Mouse (Mus musculus): ENCODE results near the gene Zfp385b. TPM values are rescaled to one million over a fixed set of nuclear protein-coding genes. Genes with fewer than 3 reads are reported as not detected.

Zfp385b gene
- total and polyA plus RNA-seq, 3 experiments = not detected

DNA sequence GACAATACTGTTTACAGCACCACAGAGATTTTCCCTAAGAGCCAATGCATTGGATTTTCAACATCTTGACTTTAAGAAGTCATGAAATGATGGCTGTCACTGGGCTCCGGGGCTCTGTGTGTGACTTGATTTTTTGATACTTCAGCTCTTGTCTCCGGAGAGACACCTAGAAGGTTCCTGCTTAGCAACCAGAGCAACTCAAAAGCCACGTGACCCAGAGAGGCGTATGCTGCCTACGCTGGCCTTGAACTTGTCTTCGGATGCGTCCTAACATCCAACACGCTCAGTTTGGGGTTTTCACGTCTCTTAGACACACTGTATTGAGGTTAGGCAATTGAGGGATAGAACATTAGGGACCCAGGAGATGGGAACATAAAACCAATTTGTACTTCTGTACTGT, 407.3 kb downstream of the Zfp385b start:
- Histone ChIP-seq H3K4me2 (ENCODE audit: insufficient read depth, low read depth, poor library complexity, severe bottlenecking) (no peak overlapping the region), H3K27me3 (replicated peaks) (no peaks in the 10 kb centered on the region), H3K79me2 (replicated peaks; ENCODE audit: control insufficient read depth, extremely low read depth, insufficient read depth, poor library complexity, severe bottlenecking) (no peaks in the 10 kb centered on the region), H3K4me1 (ENCODE audit: control insufficient read depth in 1 of 2, insufficient read depth in 2 of 2) (no peaks in the 10 kb centered on the region), H3K27ac (ENCODE audit: insufficient read depth, low read depth) (no peak overlapping the region), H3K4me3 (replicated peaks in 1 of 3; ENCODE audit: low read depth in 2 of 3, low read length in 2 of 3, poor library complexity in 1 of 3) (no peak overlapping the region), H3K9ac (ENCODE audit: insufficient read depth, low read depth) (no peak overlapping the region), H3K9me3 (replicated peaks; ENCODE audit: low read length) (peaks cover 70% of the 10 kb centered on the region), H3K36me3 (replicated peaks in 1 of 2; ENCODE audit: control insufficient read depth in 1 of 2, insufficient read depth in 1 of 2, low read length in 1 of 2) (no peaks in the 10 kb centered on the region)
- dilution Hi-C loops (cut with MboI; ENCODE audit: extremely low pct_ligation_motif_present, extremely low pct_unique_long_range_greater_than_20kb, low sequenced_read_pairs) = no loop called here
- in situ Hi-C loops (cut with MboI; ENCODE audit: low pct_ligation_motif_present, low pct_unique_long_range_greater_than_20kb, low sequenced_read_pairs) = no loop called here
- no peak for DNase-seq (ENCODE audit: extremely low read depth)
- TF ChIP-seq TBP (conservative IDR thresholded peaks at IDR 0.05; ENCODE audit: low read depth, low read length) (no peak), NRF1 (IDR thresholded peaks at IDR 0.05; ENCODE audit: low read depth, low read length) (no peak), BHLHE40 (IDR thresholded peaks at IDR 0.05; ENCODE audit: low read depth, low read length) (no peak), CTCF (conservative IDR thresholded peaks at IDR 0.05 in 1 of 2, IDR thresholded peaks at IDR 0.05 in 1 of 2; ENCODE audit: low read depth in 2 of 2, low read length in 2 of 2) (no peak), MXI1 (IDR thresholded peaks at IDR 0.05; ENCODE audit: low read depth, low read length) (no peak), MAX (IDR thresholded peaks at IDR 0.05; ENCODE audit: low read length) (no peak), ETS1 (conservative IDR thresholded peaks at IDR 0.05; ENCODE audit: low read depth, low read length) (no peak), POLR2A (IDR thresholded peaks at IDR 0.05; ENCODE audit: low read depth, low read length) (no peak), HCFC1 (IDR thresholded peaks at IDR 0.05; ENCODE audit: low read depth, low read length) (no peak), USF2 (conservative IDR thresholded peaks at IDR 0.05; ENCODE audit: low read depth, low read length) (no peak)

DNA sequence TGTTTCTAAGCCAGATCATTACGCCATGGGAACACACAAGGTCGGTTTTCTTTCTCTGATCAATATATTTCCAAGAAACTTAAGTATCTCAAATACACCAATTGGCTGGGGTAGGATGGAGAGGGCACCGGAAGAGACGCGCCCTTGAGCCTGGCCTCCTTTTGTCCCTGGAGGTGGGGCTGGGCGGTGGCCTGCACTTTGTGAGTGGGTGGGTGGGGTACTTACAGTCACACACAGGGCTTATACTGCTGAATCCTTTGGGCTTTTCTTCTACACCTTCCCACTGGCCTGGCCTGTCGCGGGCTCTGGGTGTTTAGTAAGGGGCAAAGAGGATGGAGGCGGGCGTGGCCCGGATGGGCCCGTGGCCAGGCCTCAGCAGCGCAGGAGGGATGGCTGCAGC, 407.8 kb downstream of the Zfp385b start:
- in situ Hi-C loops (cut with MboI; ENCODE audit: low pct_ligation_motif_present, low pct_unique_long_range_greater_than_20kb, low sequenced_read_pairs) = no loop called here

More for the DNA sequence above, 407.8 kb downstream of the Zfp385b start:
- Histone ChIP-seq H3K27ac (ENCODE audit: insufficient read depth, low read depth) (no peak overlapping the region), H3K36me3 (replicated peaks in 1 of 2; ENCODE audit: control insufficient read depth in 1 of 2, insufficient read depth in 1 of 2, low read length in 1 of 2) (no peaks in the 10 kb centered on the region), H3K9ac (ENCODE audit: insufficient read depth, low read depth) (no peak overlapping the region), H3K4me1 (ENCODE audit: control insufficient read depth in 1 of 2, insufficient read depth in 2 of 2) (no peaks in the 10 kb centered on the region), H3K4me2 (ENCODE audit: insufficient read depth, low read depth, poor library complexity, severe bottlenecking) (no peak overlapping the region), H3K4me3 (replicated peaks in 1 of 3; ENCODE audit: low read depth in 2 of 3, low read length in 2 of 3, poor library complexity in 1 of 3) (no peak overlapping the region), H3K9me3 (replicated peaks; ENCODE audit: low read length) (peaks cover 70% of the 10 kb centered on the region), H3K27me3 (replicated peaks) (no peaks in the 10 kb centered on the region), H3K79me2 (replicated peaks; ENCODE audit: control insufficient read depth, extremely low read depth, insufficient read depth, poor library complexity, severe bottlenecking) (no peaks in the 10 kb centered on the region)
- TF ChIP-seq MAFK (IDR thresholded peaks at IDR 0.05; ENCODE audit: insufficient replicate concordance, low read length) = no peak
- TF ChIP-seq POLR2A (IDR thresholded peaks at IDR 0.05; ENCODE audit: low read depth, low read length) = no peak
- no peak for TF ChIP-seq POLR2AphosphoS2 (IDR thresholded peaks at IDR 0.05; ENCODE audit: low read depth, low read length)
- no peak for TF ChIP-seq PAX5 (IDR thresholded peaks at IDR 0.05; ENCODE audit: low read length)
- no peak for TF ChIP-seq NRF1 (IDR thresholded peaks at IDR 0.05; ENCODE audit: low read depth, low read length)
- no peak for TF ChIP-seq MAX (IDR thresholded peaks at IDR 0.05; ENCODE audit: low read length)
- no peak for TF ChIP-seq USF1 (IDR thresholded peaks at IDR 0.05; ENCODE audit: low read depth, low read length)
- TF ChIP-seq NELFE (IDR thresholded peaks at IDR 0.05; ENCODE audit: low read depth, low read length) = no peak
- TF ChIP-seq E2F4 (IDR thresholded peaks at IDR 0.05; ENCODE audit: insufficient replicate concordance, low read depth, low read length) = no peak
- TF ChIP-seq UBTF (IDR thresholded peaks at IDR 0.05; ENCODE audit: low read depth, low read length) = no peak
- no peak for TF ChIP-seq ELF1 (IDR thresholded peaks at IDR 0.05; ENCODE audit: low read depth, low read length)
- no peak for TF ChIP-seq IRF4 (IDR thresholded peaks at IDR 0.05; ENCODE audit: low read depth, low read length)
- TF ChIP-seq ZKSCAN1 (IDR thresholded peaks at IDR 0.05; ENCODE audit: borderline replicate concordance, low read depth, low read length) = no peak
- dilution Hi-C loops (cut with MboI; ENCODE audit: extremely low pct_ligation_motif_present, extremely low pct_unique_long_range_greater_than_20kb, low sequenced_read_pairs) = no loop called here
- no peak for DNase-seq (ENCODE audit: extremely low read depth)

Data from CH12.LX (cell line).